In genomic region chr13:3037010-3037409, GRCm38 (mm10) we compare ENCODE assay signal across 8 mouse cellular contexts.
DNase-seq lines count a peak whose midpoint lies in the region; ATAC-seq lines count a peak whose summit lies in the region.
"Not testable (repeated sequence)": the region's sequence is repeated elsewhere in the genome, so short reads cannot be mapped to it uniquely, and the experiment has no call there.

No protein-coding gene starts in this region.

- H3K4me3 ChIP-seq in intestine, embryonic 14.5 days (ENCODE audit: low read depth, low read length); midbrain, embryonic 13.5 days (replicated peaks): not testable (repeated sequence)

- not testable (repeated sequence) for H3K9me3 ChIP-seq in intestine, embryonic 14.5 days (ENCODE audit: control insufficient read depth, low read length); midbrain, embryonic 13.5 days

- H3K9ac ChIP-seq in intestine, embryonic 14.5 days (ENCODE audit: low read length); midbrain, embryonic 13.5 days (replicated peaks): not testable (repeated sequence)

- H3K36me3 ChIP-seq in intestine, embryonic 14.5 days (ENCODE audit: control insufficient read depth, insufficient read depth, low read length); midbrain, embryonic 13.5 days: not testable (repeated sequence)

- DNase-seq in ES-CJ7 (ENCODE audit: low read depth, low spot score), result peak; percentile 87
- peak; percentile 13 for DNase-seq in adrenal gland, postnatal 4 days (ENCODE audit: low spot score in 2 of 2)
- peak; percentile 4 to 15 for DNase-seq in heart, adult 18-20 months
- peak; percentile 51 for DNase-seq in intestine, embryonic 14.5 days (ENCODE audit: low spot score)
- peak; percentile 1 for DNase-seq in left cerebral cortex, postnatal 25 days (ENCODE audit: low spot score in 2 of 2)
- DNase-seq in spleen, postnatal 36 days (ENCODE audit: low spot score in 2 of 2), result peak; percentile 10 to 22
- peak; percentile 21 for DNase-seq in urinary bladder, postnatal 14 days (ENCODE audit: low spot score)

- not testable (repeated sequence) for H3K4me2 ChIP-seq in intestine, embryonic 14.5 days (ENCODE audit: low read length); midbrain, embryonic 13.5 days (replicated peaks)

- not testable (repeated sequence) for H3K4me1 ChIP-seq in intestine, embryonic 14.5 days (replicated peaks; ENCODE audit: control insufficient read depth, insufficient read depth, low read length); midbrain, embryonic 13.5 days (replicated peaks)

- H3K27ac ChIP-seq in intestine, embryonic 14.5 days (ENCODE audit: low read depth); midbrain, embryonic 13.5 days: not testable (repeated sequence)

- not testable (repeated sequence) for ATAC-seq in intestine, embryonic 14.5 days (replicated peaks; ENCODE audit: low FRiP score, low TSS enrichment, low read depth)
- ATAC-seq in midbrain, embryonic 13.5 days, result 0 out of 2 replicates have a peak, but pooled peaks have one; percentile 20

- WGBS in intestine, embryonic 14.5 days, result 22% methylated on average over 1 of the region's 1 CpGs
- 31% methylated on average over 1 of the region's 1 CpGs for WGBS in midbrain, embryonic 13.5 days

- not testable (repeated sequence) for H3K27me3 ChIP-seq in intestine, embryonic 14.5 days (replicated peaks; ENCODE audit: control insufficient read depth, insufficient read depth, low read length); midbrain, embryonic 13.5 days

- intact Hi-C loops in left cerebral cortex, postnatal 25 days (cut with DNase I), result not testable (repeated sequence)

Comparison
In these comparisons a context has a peak if more than half of its experiments do, and no peak if none do; other contexts are left out.
1. DNase-seq: peak in every context shown above with its lines; median percentile 87 in ES-CJ7; 51 in intestine, embryonic 14.5 days; 21 in urinary bladder, postnatal 14 days; 16 in spleen, postnatal 36 days; 13 in adrenal gland, postnatal 4 days; 10 in heart, adult 18-20 months; 1 in left cerebral cortex, postnatal 25 days.